Mouse (Mus musculus): ENCODE data around the gene Tmem45a. TPM values are rescaled to one million over a fixed set of nuclear protein-coding genes. Genes with fewer than 3 reads are reported as not detected.

Gene Tmem45a
- polyA plus RNA-seq, 1 experiment, result 9.7 TPM

GRCm38 (mm10) chr16:56793778-56794177 lies 92.2 kb downstream of the Tmem45a start:
- H3K9me3 ChIP-seq (replicated peaks; ENCODE audit: control insufficient read depth, insufficient read depth, low read length, poor library complexity, severe bottlenecking), result no peaks in the 10 kb centered on the region
- H3K4me3 ChIP-seq (ENCODE audit: low read depth, low read length), result no peak overlapping the region
- no peak overlapping the region for H3K27ac ChIP-seq (ENCODE audit: insufficient read depth, low read length)
- no peaks in the 10 kb centered on the region for H3K27me3 ChIP-seq (ENCODE audit: control insufficient read depth, insufficient read depth, low read length, poor library complexity, severe bottlenecking)
- no peaks in the 10 kb centered on the region for H3K4me1 ChIP-seq (ENCODE audit: control insufficient read depth, insufficient read depth, low read length)
- no peak for TF ChIP-seq CTCF (IDR thresholded peaks at IDR 0.05; ENCODE audit: low read depth, low read length)
- TF ChIP-seq EP300 (IDR thresholded peaks at IDR 0.05; ENCODE audit: insufficient read depth, low read depth, low read length), result no peak
- no peak for TF ChIP-seq POLR2A (IDR thresholded peaks at IDR 0.05; ENCODE audit: insufficient read depth, low read length)
- H3K9ac ChIP-seq (ENCODE audit: low read depth, poor library complexity, severe bottlenecking), result no peak overlapping the region
- H3K36me3 ChIP-seq (ENCODE audit: control insufficient read depth, insufficient read depth, low read length, poor library complexity, severe bottlenecking), result no peaks in the 10 kb centered on the region

- H3K36me3 ChIP-seq (ENCODE audit: control insufficient read depth, insufficient read depth, low read length, poor library complexity, severe bottlenecking), result no peaks in the 10 kb centered on the region
- no peaks in the 10 kb centered on the region for H3K4me1 ChIP-seq (ENCODE audit: control insufficient read depth, insufficient read depth, low read length)
- no peaks in the 10 kb centered on the region for H3K27me3 ChIP-seq (ENCODE audit: control insufficient read depth, insufficient read depth, low read length, poor library complexity, severe bottlenecking)
- H3K9me3 ChIP-seq (replicated peaks; ENCODE audit: control insufficient read depth, insufficient read depth, low read length, poor library complexity, severe bottlenecking), result no peaks in the 10 kb centered on the region
- no peak overlapping the region for H3K4me3 ChIP-seq (ENCODE audit: low read depth, low read length)
- no peak overlapping the region for H3K9ac ChIP-seq (ENCODE audit: low read depth, poor library complexity, severe bottlenecking)
- TF ChIP-seq EP300 (IDR thresholded peaks at IDR 0.05; ENCODE audit: insufficient read depth, low read depth, low read length) (no peak), POLR2A (IDR thresholded peaks at IDR 0.05; ENCODE audit: insufficient read depth, low read length) (no peak), CTCF (IDR thresholded peaks at IDR 0.05; ENCODE audit: low read depth, low read length) (no peak)
- no peak overlapping the region for H3K27ac ChIP-seq (ENCODE audit: insufficient read depth, low read length)
Measured at GRCm38 (mm10) chr16:56785943-56786342, 100.0 kb downstream of the Tmem45a start.

- no peaks in the 10 kb centered on the region for H3K36me3 ChIP-seq (ENCODE audit: control insufficient read depth, insufficient read depth, low read length, poor library complexity, severe bottlenecking)
- H3K4me3 ChIP-seq (ENCODE audit: low read depth, low read length), result no peak overlapping the region
- H3K27ac ChIP-seq (ENCODE audit: insufficient read depth, low read length), result no peak overlapping the region
- no peaks in the 10 kb centered on the region for H3K27me3 ChIP-seq (ENCODE audit: control insufficient read depth, insufficient read depth, low read length, poor library complexity, severe bottlenecking)
- H3K4me1 ChIP-seq (ENCODE audit: control insufficient read depth, insufficient read depth, low read length), result no peaks in the 10 kb centered on the region
- no peaks in the 10 kb centered on the region for H3K9me3 ChIP-seq (replicated peaks; ENCODE audit: control insufficient read depth, insufficient read depth, low read length, poor library complexity, severe bottlenecking)
- no peak for TF ChIP-seq CTCF (IDR thresholded peaks at IDR 0.05; ENCODE audit: low read depth, low read length)
- TF ChIP-seq EP300 (IDR thresholded peaks at IDR 0.05; ENCODE audit: insufficient read depth, low read depth, low read length), result no peak
- no peak for TF ChIP-seq POLR2A (IDR thresholded peaks at IDR 0.05; ENCODE audit: insufficient read depth, low read length)
- H3K9ac ChIP-seq (ENCODE audit: low read depth, poor library complexity, severe bottlenecking), result no peak overlapping the region
Measured at GRCm38 (mm10) chr16:56771163-56772105, 114.5 kb downstream of the Tmem45a start.

Other genes with a start within 250 kb of the Tmem45a start
- 108 and 121 TPM in 2 replicates for gene Tfg, start 168.7 kb downstream of the Tmem45a start, polyA plus RNA-seq (2011; ENCODE audit: insufficient read depth, insufficient read length, low read depth, missing spikeins)
- not detected in 2 replicates for gene Adgrg7, start 90.3 kb downstream of the Tmem45a start, polyA plus RNA-seq (2011; ENCODE audit: insufficient read depth, insufficient read length, low read depth, missing spikeins)
- gene Lnp1, start 41.9 kb upstream of the Tmem45a start, polyA plus RNA-seq (2011; ENCODE audit: insufficient read depth, insufficient read length, low read depth, missing spikeins), result not detected in 2 replicates
- gene Tmem45a2, start 185.2 kb upstream of the Tmem45a start, polyA plus RNA-seq (2011; ENCODE audit: insufficient read depth, insufficient read length, low read depth, missing spikeins), result not detected in 2 replicates
- 107 and 126 TPM in 2 replicates for gene Tomm70a, start 235.5 kb upstream of the Tmem45a start, polyA plus RNA-seq (2011; ENCODE audit: insufficient read depth, insufficient read length, low read depth, missing spikeins)